Mouse (Mus musculus) midbrain, embryonic 16.5 days (tissue): ENCODE measurements around the gene Auts2. TPM values are rescaled to one million over a fixed set of nuclear protein-coding genes. Genes with fewer than 3 reads are reported as not detected.

ENCODE experiments used
- ATAC-seq: fragments of 200-750 bp; cut with Nextera tagmentation; 2 replicates; pipeline ENCODE4 v1.8.0; 2017; ENCODE audit warnings: moderate TSS enrichment
- H3K27ac ChIP-seq: fragments of 300-500 bp; sonication (generic); 2 replicates; pipeline ENCODE4 v1.5.1; 2014; ENCODE audit warnings: mild to moderate bottlenecking, low read length, mixed read lengths
- H3K27me3 ChIP-seq: fragments of 300-500 bp; sonication (generic); 2 replicates; pipeline ENCODE4 v1.6.1; 2014; ENCODE audit warnings: low read depth, low read length, mixed read lengths; ENCODE audit not compliant: control insufficient read depth, insufficient read depth
- H3K36me3 ChIP-seq: fragments of 300-500 bp; sonication (generic); 2 replicates; pipeline ENCODE4 v1.6.1; 2014; ENCODE audit warnings: mild to moderate bottlenecking, low read length, moderate library complexity, mixed read lengths; ENCODE audit not compliant: control insufficient read depth, insufficient read depth
- H3K4me1 ChIP-seq: fragments of 300-500 bp; sonication (generic); 2 replicates; pipeline ENCODE4 v1.6.1; 2014; ENCODE audit warnings: mild to moderate bottlenecking, low read length, mixed read lengths; ENCODE audit not compliant: control insufficient read depth, insufficient read depth
- H3K4me2 ChIP-seq: fragments of 300-500 bp; sonication (generic); 2 replicates; pipeline ENCODE4 v1.6.1; 2014; ENCODE audit warnings: mild to moderate bottlenecking, low read length, mixed read lengths
- H3K4me3 ChIP-seq: fragments of 300-500 bp; sonication (generic); 2 replicates; pipeline ENCODE4 v1.5.1; 2014; ENCODE audit warnings: low read depth, mild to moderate bottlenecking, low read length, moderate library complexity, mixed read lengths
- H3K9ac ChIP-seq: fragments of 300-500 bp; sonication (generic); 2 replicates; pipeline ENCODE4 v1.6.1; 2014; ENCODE audit warnings: low read depth, low read length, mixed read lengths
- H3K9me3 ChIP-seq: fragments of 300-500 bp; sonication (generic); replicated peaks from 2 replicates; pipeline ENCODE4 v1.6.1; 2014; ENCODE audit warnings: mild to moderate bottlenecking, low read length, mixed read lengths; ENCODE audit not compliant: control insufficient read depth, poor library complexity, severe bottlenecking
- WGBS: fragments of 180-500 bp; shearing (Covaris S2); extraction: QIAGEN DNeasy Blood & Tissue Kit; methylation state at CpG from one replicate; pipeline ENCODE4 v1.1.7; 2014; 5-methylcytosine and 5-hydroxymethylcytosine counted together
- polyA plus RNA-seq: library from polyadenylated mRNA; unstranded; fragments of >200 nt; fragmentation: Nextera tagmentation; extraction: Ambion mirVana; gene quantifications from 2 replicates; pipeline ENCODE4 v1.2.1, GENCODE M21; 2015

Gene Auts2
- polyA plus RNA-seq, 1 experiment from 2014 or later = 49.8 TPM

GRCm38 (mm10) chr5:131593261-131593660, 949.9 kb downstream of the Auts2 start:
- Histone ChIP-seq H3K4me1 (peaks cover 23% of the 10 kb centered on the region), H3K4me3 (no peak overlapping the region), H3K36me3 (no peaks in the 10 kb centered on the region), H3K27ac (no peak overlapping the region), H3K27me3 (0 out of 2 replicates have a peak, but pooled peaks cover under 1% of the 10 kb centered on the region), H3K4me2 (no peak overlapping the region), H3K9me3 (no peaks in the 10 kb centered on the region), H3K9ac (no peak overlapping the region)
- 90% methylated on average over 10 of the region's 10 CpGs for WGBS
- no peak for ATAC-seq

- ATAC-seq = no peak
- no peak overlapping the region for H3K4me2 ChIP-seq
- no peak overlapping the region for H3K9ac ChIP-seq
- H3K4me1 ChIP-seq = peaks cover 18% of the 10 kb centered on the region
- no peaks in the 10 kb centered on the region for H3K9me3 ChIP-seq
- no peak overlapping the region for H3K27ac ChIP-seq
- WGBS = 92% methylated on average over 6 of the region's 6 CpGs
- H3K27me3 ChIP-seq = 0 out of 2 replicates have a peak, but pooled peaks cover 3% of the 10 kb centered on the region
- no peaks in the 10 kb centered on the region for H3K36me3 ChIP-seq
- H3K4me3 ChIP-seq = no peak overlapping the region
Measured at GRCm38 (mm10) chr5:131589948-131590467, 953.1 kb downstream of the Auts2 start.

- Histone ChIP-seq H3K4me3 (no peak overlapping the region), H3K4me2 (peak overlapping the region; percentile 45), H3K9me3 (no peaks in the 10 kb centered on the region), H3K36me3 (no peaks in the 10 kb centered on the region), H3K9ac (peak overlapping the region; percentile 15; the same call in 1 of the 2 replicates), H3K27me3 (0 out of 2 replicates have a peak, but pooled peaks cover 3% of the 10 kb centered on the region), H3K4me1 (peaks cover 27% of the 10 kb centered on the region), H3K27ac (peak overlapping the region; percentile 69)
- ATAC-seq = no peak
- 53% methylated on average over 5 of the region's 5 CpGs for WGBS
Measured at GRCm38 (mm10) chr5:131586332-131586700, 956.8 kb downstream of the Auts2 start.

- Histone ChIP-seq H3K4me2 (peak overlapping the region; percentile 45), H3K4me3 (peak overlapping the region; percentile 12; the same call in 1 of the 2 replicates), H3K9ac (peak overlapping the region; percentile 22), H3K27ac (peak overlapping the region; percentile 69), H3K36me3 (no peaks in the 10 kb centered on the region), H3K4me1 (peaks cover 32% of the 10 kb centered on the region), H3K27me3 (0 out of 2 replicates have a peak, but pooled peaks cover 3% of the 10 kb centered on the region), H3K9me3 (no peaks in the 10 kb centered on the region)
- WGBS = 9% methylated on average over 26 of the region's 26 CpGs
- ATAC-seq = peak; percentile 69
Measured at GRCm38 (mm10) chr5:131585684-131586331, 957.3 kb downstream of the Auts2 start.

- Histone ChIP-seq H3K9me3 (no peaks in the 10 kb centered on the region), H3K4me2 (no peak overlapping the region), H3K4me1 (peaks cover 33% of the 10 kb centered on the region), H3K27me3 (0 out of 2 replicates have a peak, but pooled peaks cover 3% of the 10 kb centered on the region), H3K27ac (no peak overlapping the region), H3K4me3 (no peak overlapping the region), H3K9ac (no peak overlapping the region), H3K36me3 (no peaks in the 10 kb centered on the region)
- no peak for ATAC-seq
- 31% methylated on average over 12 of the region's 12 CpGs for WGBS
Measured at GRCm38 (mm10) chr5:131584260-131585135, 958.6 kb downstream of the Auts2 start.

- no peaks in the 10 kb centered on the region for H3K9me3 ChIP-seq
- no peaks in the 10 kb centered on the region for H3K27me3 ChIP-seq
- peaks cover 28% of the 10 kb centered on the region for H3K4me1 ChIP-seq
- no peaks in the 10 kb centered on the region for H3K36me3 ChIP-seq
- 45% methylated on average over 23 of the region's 23 CpGs for WGBS
- no peak overlapping the region for H3K27ac ChIP-seq
- H3K4me3 ChIP-seq = no peak overlapping the region
- 0 out of 2 replicates have a peak, but pooled peaks have one; percentile 33 for ATAC-seq
- H3K9ac ChIP-seq = 0 out of 2 replicates have a peak overlapping the region, but pooled peaks have one; percentile 40
- peak overlapping the region; percentile 13; the same call in 1 of the 2 replicates for H3K4me2 ChIP-seq
Measured at GRCm38 (mm10) chr5:131581110-131582050, 961.8 kb downstream of the Auts2 start.

- Histone ChIP-seq H3K27ac (no peak overlapping the region), H3K4me1 (peaks cover 26% of the 10 kb centered on the region), H3K27me3 (no peaks in the 10 kb centered on the region), H3K4me3 (no peak overlapping the region), H3K9me3 (no peaks in the 10 kb centered on the region), H3K9ac (no peak overlapping the region), H3K4me2 (no peak overlapping the region), H3K36me3 (no peaks in the 10 kb centered on the region)
- ATAC-seq = no peak
- 92% methylated on average over 9 of the region's 9 CpGs for WGBS
Measured at GRCm38 (mm10) chr5:131578737-131579136, 964.4 kb downstream of the Auts2 start.

- no peak overlapping the region for H3K4me2 ChIP-seq
- peaks cover 23% of the 10 kb centered on the region for H3K4me1 ChIP-seq
- WGBS = 57% methylated on average over 11 of the region's 11 CpGs
- H3K9me3 ChIP-seq = no peaks in the 10 kb centered on the region
- H3K27ac ChIP-seq = no peak overlapping the region
- no peaks in the 10 kb centered on the region for H3K27me3 ChIP-seq
- no peaks in the 10 kb centered on the region for H3K36me3 ChIP-seq
- H3K4me3 ChIP-seq = no peak overlapping the region
- H3K9ac ChIP-seq = no peak overlapping the region
- ATAC-seq = no peak
Measured at GRCm38 (mm10) chr5:131575733-131576265, 967.3 kb downstream of the Auts2 start.
